Mouse (Mus musculus): ENCODE data around the gene Cds2. TPM values are rescaled to one million over a fixed set of nuclear protein-coding genes. Genes with fewer than 3 reads are reported as not detected.
"Not testable (repeated sequence)": the region's sequence is repeated elsewhere in the genome, so short reads cannot be mapped to it uniquely, and the experiment has no call there.

The Cds2 gene
- total RNA-seq, 4 experiments from 2014 or later, result 257 to 277 (median 265) TPM

DNA sequence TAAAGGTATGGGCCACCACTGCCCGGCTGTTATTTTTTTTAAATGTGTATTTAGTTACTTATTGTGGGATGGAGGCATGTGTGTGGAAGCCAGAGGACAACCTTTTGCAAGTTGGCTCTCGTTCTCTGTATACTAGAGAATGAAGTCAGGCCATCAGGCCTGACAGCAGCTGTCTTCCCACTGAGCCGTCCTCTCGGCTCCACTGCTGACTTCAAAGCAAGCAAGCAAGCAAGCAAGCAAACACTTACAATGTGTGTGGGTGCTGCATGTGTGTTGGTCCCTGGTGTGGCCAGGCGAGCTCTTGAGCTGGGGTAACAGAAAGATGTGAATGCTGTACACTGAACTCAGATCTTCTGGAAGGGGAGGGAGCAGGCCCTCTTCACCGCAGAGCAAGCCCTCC is 27.9 kb downstream of the Cds2 start:
- DNase-seq (ENCODE audit: low spot score in 2 of 2), result no peak

- no peak for DNase-seq (ENCODE audit: low spot score in 2 of 2)
Observed at GRCm38 (mm10) chr2:132291265-132291664, 28.3 kb downstream of the Cds2 start.

DNA sequence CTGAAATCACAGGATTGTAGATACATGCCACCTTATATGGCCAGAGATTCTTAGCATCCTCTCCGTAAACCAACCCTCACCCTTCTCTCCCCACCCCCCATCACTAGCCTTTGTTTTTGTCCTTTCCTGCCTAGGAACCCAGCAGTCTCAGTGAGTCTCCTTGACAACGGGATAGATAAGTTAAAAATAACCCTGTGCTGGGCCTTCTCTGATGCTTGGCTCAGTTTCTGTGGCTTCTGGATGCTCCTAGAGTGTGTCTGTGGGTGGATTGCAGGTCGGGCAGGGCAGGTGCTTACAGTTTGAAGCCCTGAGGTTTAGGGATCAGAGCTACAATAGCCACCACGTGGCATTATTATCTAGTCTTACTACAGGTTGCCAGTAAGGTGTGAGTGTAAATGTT is 29.1 kb downstream of the Cds2 start:
- peak in 1 of 2 experiments; percentile 66 for DNase-seq (ENCODE audit: low spot score in 2 of 2)

GRCm38 (mm10) chr2:132293694-132294450 is 30.9 kb downstream of the Cds2 start:
- DNase-seq (ENCODE audit: low spot score in 2 of 2), result no peak

DNA sequence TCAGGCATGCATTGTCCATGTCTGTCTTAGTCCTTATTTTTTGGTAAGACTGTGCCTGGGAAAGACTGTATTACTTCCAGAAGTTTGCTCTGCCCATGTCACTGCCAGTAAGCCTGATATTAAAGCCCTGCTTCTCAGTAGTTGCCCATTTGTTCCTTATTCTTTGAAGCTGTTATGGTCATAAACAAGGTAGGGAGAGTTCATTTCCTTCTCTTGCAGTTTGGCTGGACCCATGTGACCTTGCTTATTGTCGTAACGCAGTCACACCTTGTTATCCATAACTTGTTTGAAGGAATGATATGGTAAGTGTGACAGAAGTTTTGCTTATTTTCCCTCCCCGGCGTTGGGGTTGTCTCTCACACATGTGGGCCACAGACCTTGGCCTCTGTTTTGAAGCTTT is 35.3 kb downstream of the Cds2 start:
- DNase-seq (ENCODE audit: low spot score in 2 of 2), result no peak

GRCm38 (mm10) chr2:132301436-132301835 is 38.5 kb downstream of the Cds2 start:
- DNase-seq (ENCODE audit: low spot score in 2 of 2), result no peak

GRCm38 (mm10) chr2:132305165-132305564 is 42.2 kb downstream of the Cds2 start:
- no peak for DNase-seq (ENCODE audit: low spot score in 2 of 2)

DNA sequence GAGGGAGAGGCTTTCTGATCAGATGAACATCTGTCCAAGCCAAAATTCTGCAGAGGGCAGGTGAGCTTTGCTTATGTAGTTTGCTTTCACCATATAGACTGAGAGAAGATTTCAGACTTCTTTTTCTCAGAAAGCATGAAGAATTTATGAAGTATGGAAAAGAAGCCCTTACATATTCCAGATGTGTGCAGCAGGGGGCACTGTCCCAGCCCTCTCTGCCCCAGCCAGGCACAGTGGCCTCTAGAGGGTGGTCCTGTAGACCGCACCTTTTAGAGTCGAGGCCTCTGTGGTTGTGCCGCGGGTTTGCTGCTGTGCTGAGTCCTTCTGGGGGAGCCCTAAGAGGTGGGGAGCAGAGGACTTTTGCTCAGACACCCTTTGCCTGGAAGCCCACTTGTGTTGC is 43.0 kb downstream of the Cds2 start:
- no peak for DNase-seq (ENCODE audit: low spot score in 2 of 2)

DNA sequence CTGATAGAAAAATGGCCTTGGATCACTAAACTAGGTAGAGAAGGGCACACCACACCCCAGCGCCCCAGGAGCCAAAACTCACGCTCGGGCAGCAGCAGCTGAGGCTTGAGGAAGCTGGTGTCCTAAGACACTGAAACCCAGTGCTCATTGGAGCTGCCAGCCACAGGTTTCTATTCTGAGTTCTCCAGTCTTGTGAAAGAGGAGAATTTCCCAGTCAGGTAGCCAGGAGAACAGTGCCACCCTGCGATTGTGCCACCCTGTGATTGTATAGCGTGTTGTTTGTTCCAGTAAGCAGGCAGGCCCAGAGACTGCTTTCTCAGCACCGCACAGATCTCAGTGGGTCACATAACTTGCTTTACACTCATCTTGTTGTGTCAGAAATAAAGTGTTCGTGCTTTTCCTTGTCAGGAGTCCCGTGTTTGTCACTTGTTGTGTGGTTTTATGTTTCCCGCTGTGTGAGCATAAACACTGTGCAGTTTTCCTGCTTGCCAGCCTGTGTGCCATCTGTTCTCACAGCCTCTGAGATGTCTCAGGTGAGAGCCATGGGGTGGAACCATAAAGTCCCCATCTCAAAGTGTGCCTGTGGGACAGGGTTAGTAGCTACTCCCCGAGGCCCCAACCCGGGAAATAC is 44.4 kb downstream of the Cds2 start:
- DNase-seq (ENCODE audit: low spot score in 2 of 2), result no peak

DNA sequence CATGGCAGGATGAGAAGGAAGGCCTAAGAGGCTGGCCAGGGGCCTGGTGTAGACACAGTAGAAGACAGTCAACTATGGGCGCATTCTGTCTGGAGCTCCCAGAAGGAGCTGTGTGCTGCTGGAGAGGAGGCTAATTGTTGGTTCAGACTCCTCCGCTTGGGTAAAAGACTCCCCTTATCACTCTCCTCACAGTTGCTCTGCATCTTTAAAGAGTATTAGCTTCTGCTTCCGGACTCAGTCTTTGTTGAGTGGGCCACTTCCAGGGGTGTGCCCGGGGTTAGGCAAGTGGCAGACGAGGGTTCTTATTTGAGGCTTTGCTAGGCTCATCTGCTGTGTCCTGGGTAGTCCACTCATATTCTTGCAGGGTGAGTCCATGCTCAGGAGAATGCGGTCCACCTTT is 45.9 kb downstream of the Cds2 start:
- DNase-seq (ENCODE audit: low spot score in 2 of 2), result no peak

GRCm38 (mm10) chr2:132309398-132309930 is 46.5 kb downstream of the Cds2 start:
- DNase-seq (ENCODE audit: low spot score in 2 of 2), result no peak

GRCm38 (mm10) chr2:132312616-132313015 is 49.7 kb downstream of the Cds2 start:
- no peak for DNase-seq (ENCODE audit: low spot score in 2 of 2)

GRCm38 (mm10) chr2:132313568-132313967 is 50.6 kb downstream of the Cds2 start:
- no peak for DNase-seq (ENCODE audit: low spot score in 2 of 2)

DNA sequence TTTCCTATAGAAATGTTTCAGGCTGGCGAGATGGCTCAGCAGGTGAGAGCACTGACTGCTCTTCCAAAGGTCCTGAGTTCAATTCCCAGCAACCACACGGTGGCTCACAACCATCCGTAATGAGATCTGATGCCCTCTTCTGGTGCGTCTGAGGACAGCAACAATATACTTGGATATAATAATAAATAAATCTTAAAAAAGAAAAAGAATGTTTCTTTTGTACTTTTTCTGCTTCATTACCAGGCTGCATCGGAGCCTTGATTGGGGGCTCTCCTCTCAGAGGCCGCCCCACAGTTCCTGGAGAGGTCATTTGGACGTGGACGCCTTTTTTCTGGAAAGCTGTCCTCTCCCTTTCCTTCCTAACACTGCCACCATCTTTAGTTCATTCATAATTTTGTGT is 51.1 kb downstream of the Cds2 start:
- not testable (repeated sequence) for DNase-seq (ENCODE audit: low spot score in 2 of 2)

DNA sequence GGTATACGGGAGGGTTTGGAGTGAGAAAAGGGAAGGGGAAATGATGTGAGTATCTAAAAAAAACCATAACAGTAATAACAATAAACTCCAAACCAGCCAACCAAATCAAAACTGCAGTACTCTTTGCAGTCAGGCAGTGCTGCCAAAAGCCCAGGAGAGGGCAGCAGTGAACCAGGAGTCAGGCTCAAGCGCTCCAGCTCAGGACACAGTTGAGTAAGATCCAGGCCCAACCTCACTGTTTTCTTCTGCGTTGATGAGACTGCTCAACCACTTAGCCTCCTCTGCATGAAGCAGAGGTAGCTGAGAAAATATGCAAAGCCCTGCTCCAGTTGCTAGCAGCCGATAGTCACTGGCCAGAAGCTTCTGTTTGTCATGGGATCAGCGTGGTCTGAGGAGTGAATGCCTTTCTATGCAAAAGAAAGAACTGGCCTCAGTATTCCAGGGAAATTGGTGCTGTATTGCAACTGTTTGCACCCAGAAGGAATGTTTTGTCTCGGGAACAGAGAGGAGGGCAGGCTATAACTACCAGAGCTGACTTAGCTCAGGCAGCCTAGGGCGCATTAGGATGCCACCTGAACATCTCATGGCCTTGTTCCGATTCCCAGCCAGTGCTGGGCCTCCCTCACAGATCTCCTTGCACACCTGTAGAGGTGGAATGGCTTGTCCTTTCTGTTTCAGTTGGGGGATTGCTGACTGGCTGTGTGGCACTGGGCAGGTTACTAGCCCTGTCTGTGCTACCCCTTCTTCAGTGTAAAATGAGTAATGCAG is 53.3 kb downstream of the Cds2 start:
- peak in 1 of 2 experiments; percentile 42 for DNase-seq (ENCODE audit: low spot score in 2 of 2)

- no peak for DNase-seq (ENCODE audit: low spot score in 2 of 2)
Observed at GRCm38 (mm10) chr2:132317178-132317577, 54.2 kb downstream of the Cds2 start.

DNA sequence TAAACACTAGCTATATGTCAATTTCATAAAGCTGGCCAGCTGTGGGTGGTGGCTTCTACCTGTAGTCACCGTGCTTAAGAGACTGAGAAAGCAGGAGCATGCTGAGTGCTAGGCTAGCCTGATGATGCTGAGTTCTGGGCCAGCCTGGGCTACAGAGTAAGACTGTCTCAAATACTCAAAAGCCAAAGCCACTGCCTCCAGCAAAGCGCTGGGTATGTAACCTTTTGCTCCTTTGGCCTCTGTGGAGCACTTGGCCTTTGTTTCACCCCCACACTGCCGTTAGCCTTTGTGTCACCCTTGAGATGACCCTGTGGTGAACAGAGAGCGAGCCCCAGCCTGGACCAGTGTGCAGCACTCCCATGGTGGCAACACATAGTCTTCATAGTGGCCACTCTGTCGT is 57.6 kb downstream of the Cds2 start:
- DNase-seq (ENCODE audit: low spot score in 2 of 2), result no peak

DNA sequence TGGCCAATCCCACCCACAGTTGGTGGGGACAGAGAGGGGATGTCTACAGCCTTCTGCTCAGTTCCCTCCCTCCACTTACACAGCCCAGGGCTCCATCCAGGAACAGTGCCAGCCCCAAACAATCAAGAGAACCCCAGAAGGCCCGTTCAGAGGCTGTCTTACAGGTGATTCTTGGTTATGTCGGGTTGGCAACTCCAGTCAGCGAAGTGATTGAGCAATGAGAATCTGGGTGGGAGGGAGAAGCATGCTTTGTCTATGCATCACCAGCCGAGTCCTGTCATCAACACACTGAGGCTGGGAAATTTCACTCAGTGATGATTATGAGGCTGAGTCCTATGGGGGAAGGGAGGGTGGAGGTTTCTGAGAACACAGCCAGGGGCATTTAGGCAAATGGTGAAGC is 60.6 kb downstream of the Cds2 start:
- DNase-seq (ENCODE audit: low spot score in 2 of 2), result no peak

DNA sequence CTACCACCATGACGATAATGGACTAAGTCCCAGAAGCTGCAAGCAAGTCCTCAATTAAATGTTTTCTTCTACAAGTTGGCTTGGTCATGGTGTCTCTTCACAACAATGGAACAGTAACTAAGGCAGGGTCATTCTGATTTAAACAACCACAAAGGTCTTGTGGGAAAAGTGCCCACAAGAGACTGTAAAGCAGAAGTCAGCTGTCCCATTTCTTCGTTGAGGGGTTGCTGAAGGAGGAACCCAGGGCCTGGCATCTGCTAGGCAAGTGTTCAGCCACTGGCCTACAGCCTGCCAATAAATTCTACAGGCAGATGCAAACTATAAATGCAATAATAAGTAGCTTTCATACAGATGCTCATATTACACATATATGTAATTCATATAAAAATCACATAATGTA is 74.3 kb downstream of the Cds2 start:
- no peak for DNase-seq (ENCODE audit: low spot score in 2 of 2)

DNA sequence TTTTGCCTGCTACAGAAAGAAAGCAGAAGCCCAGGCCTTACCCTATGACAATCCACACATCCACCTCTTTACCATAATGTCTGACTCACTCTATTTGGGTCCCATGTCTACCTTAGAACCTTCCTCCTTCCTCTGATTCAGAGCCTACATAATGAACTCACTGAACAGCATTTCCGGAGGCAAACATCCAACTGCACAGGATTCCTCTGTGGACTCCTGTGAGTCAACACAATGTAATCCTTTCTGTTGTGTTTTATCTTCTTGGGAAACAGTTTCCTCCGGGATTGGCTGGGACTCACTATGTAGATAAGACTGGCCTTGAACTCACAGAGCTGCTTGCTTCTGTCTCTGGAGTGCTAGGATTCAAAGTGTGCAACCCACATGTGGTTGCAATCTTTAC is 77.4 kb downstream of the Cds2 start:
- DNase-seq (ENCODE audit: low spot score in 2 of 2), result no peak

DNA sequence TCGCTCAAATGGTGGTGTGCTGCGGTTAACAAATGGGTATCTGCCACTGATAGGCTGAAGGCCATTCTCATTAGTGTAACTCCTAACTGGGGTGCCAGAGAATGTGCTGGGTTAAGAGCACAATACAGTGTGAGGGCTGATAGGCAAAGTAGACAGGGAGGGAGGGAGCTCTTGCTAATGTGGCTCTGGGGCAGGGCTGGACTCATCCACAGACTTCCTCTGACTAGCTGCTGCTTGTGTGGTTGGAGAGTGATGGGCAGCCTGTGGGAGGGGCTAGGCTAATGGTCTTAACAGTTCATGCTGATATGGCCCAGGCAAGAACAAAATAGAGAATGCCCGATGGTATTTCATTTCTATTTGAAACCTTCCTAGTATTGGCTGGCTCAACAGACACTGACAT is 78.3 kb downstream of the Cds2 start:
- DNase-seq (ENCODE audit: low spot score in 2 of 2), result no peak

DNA sequence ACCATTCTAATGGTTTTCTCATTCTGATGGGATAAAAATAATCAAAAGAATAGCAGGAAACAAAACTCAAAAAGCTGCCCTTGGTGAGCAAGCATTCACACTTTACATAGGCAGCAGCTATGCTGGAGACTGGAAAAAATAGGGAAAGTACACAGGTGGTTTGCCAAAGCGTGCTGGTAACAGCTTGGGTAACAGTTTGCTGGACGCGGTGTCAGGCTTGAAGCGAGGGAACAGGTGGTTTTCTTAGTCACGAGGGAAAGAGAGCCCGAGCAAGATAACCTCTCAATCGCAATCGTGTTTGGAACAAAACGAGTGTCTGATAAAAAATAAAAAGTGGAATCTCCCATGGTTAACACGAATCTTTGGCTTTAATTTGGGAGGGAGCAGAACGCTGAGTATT is 80.9 kb downstream of the Cds2 start:
- no peak for DNase-seq (ENCODE audit: low spot score in 2 of 2)

All from left cerebral cortex, adult 8-10 months (tissue).